Mouse (Mus musculus): ENCODE results near the gene Ankrd11.

The Ankrd11 gene

GRCm38 (mm10) chr8:123042158-123042973 is at the start of gene Ankrd11:
Ankrd11 (minus strand) TSS chr8:123042277.
- H3K4me3 ChIP-seq (replicated peaks; ENCODE audit: low read length): peak within 1 kb of the TSS; percentile 96
- TF ChIP-seq NANOG (IDR thresholded peaks at IDR 0.05; ENCODE audit: borderline replicate concordance, low read length) (no peak), POU5F1 (IDR thresholded peaks at IDR 0.05; ENCODE audit: borderline replicate concordance, low read length) (no peak), CTCF (conservative IDR thresholded peaks at IDR 0.05; ENCODE audit: low read length) (no peak)
- H3K4me1 ChIP-seq (replicated peaks; ENCODE audit: low read depth, low read length): peaks cover 63% of the 10 kb centered on the region
- peaks cover 26% of the 10 kb centered on the region for H3K36me3 ChIP-seq (ENCODE audit: insufficient read depth, low read length)
- no peaks in the 10 kb centered on the region for H3K9me3 ChIP-seq (ENCODE audit: low read length)
- no peaks in the 10 kb centered on the region for H3K27me3 ChIP-seq (ENCODE audit: insufficient read depth, low read length)

GRCm38 (mm10) chr8:123087289-123087688 is 45.2 kb upstream of the Ankrd11 start:
- H3K36me3 ChIP-seq (ENCODE audit: insufficient read depth, low read length): peaks cover 100% of the 10 kb centered on the region
- H3K27me3 ChIP-seq (ENCODE audit: insufficient read depth, low read length): no peaks in the 10 kb centered on the region
- H3K9me3 ChIP-seq (ENCODE audit: low read length): peaks cover 12% of the 10 kb centered on the region
- TF ChIP-seq CTCF (conservative IDR thresholded peaks at IDR 0.05; ENCODE audit: low read length): no peak
- no peak for TF ChIP-seq POU5F1 (IDR thresholded peaks at IDR 0.05; ENCODE audit: borderline replicate concordance, low read length)
- no peak for TF ChIP-seq NANOG (IDR thresholded peaks at IDR 0.05; ENCODE audit: borderline replicate concordance, low read length)
- H3K4me3 ChIP-seq (replicated peaks; ENCODE audit: low read length): no peak overlapping the region
- H3K4me1 ChIP-seq (replicated peaks; ENCODE audit: low read depth, low read length): no peaks in the 10 kb centered on the region; the same call in 1 of the 2 replicates

- no peaks in the 10 kb centered on the region for H3K27me3 ChIP-seq (ENCODE audit: insufficient read depth, low read length)
- no peaks in the 10 kb centered on the region; the same call in 1 of the 2 replicates for H3K4me1 ChIP-seq (replicated peaks; ENCODE audit: low read depth, low read length)
- H3K9me3 ChIP-seq (ENCODE audit: low read length): peaks cover 12% of the 10 kb centered on the region
- no peak for TF ChIP-seq CTCF (conservative IDR thresholded peaks at IDR 0.05; ENCODE audit: low read length)
- TF ChIP-seq NANOG (IDR thresholded peaks at IDR 0.05; ENCODE audit: borderline replicate concordance, low read length): no peak
- TF ChIP-seq POU5F1 (IDR thresholded peaks at IDR 0.05; ENCODE audit: borderline replicate concordance, low read length): no peak
- H3K4me3 ChIP-seq (replicated peaks; ENCODE audit: low read length): no peak overlapping the region
- peaks cover 99% of the 10 kb centered on the region for H3K36me3 ChIP-seq (ENCODE audit: insufficient read depth, low read length)
Observed at GRCm38 (mm10) chr8:123083610-123084009, 41.5 kb upstream of the Ankrd11 start.

- TF ChIP-seq NANOG (IDR thresholded peaks at IDR 0.05; ENCODE audit: borderline replicate concordance, low read length) (no peak), POU5F1 (IDR thresholded peaks at IDR 0.05; ENCODE audit: borderline replicate concordance, low read length) (no peak), CTCF (conservative IDR thresholded peaks at IDR 0.05; ENCODE audit: low read length) (no peak)
- H3K4me1 ChIP-seq (replicated peaks; ENCODE audit: low read depth, low read length): no peaks in the 10 kb centered on the region; the same call in 1 of the 2 replicates
- no peaks in the 10 kb centered on the region for H3K27me3 ChIP-seq (ENCODE audit: insufficient read depth, low read length)
- H3K9me3 ChIP-seq (ENCODE audit: low read length): peaks cover 12% of the 10 kb centered on the region
- H3K4me3 ChIP-seq (replicated peaks; ENCODE audit: low read length): no peak overlapping the region
- peaks cover 99% of the 10 kb centered on the region for H3K36me3 ChIP-seq (ENCODE audit: insufficient read depth, low read length)
Observed at GRCm38 (mm10) chr8:123082993-123083392, 40.9 kb upstream of the Ankrd11 start.

GRCm38 (mm10) chr8:123077213-123077612 is 35.1 kb upstream of the Ankrd11 start:
- no peaks in the 10 kb centered on the region for H3K27me3 ChIP-seq (ENCODE audit: insufficient read depth, low read length)
- H3K4me1 ChIP-seq (replicated peaks; ENCODE audit: low read depth, low read length): peaks cover 26% of the 10 kb centered on the region
- H3K4me3 ChIP-seq (replicated peaks; ENCODE audit: low read length): no peak overlapping the region
- peaks cover 98% of the 10 kb centered on the region for H3K36me3 ChIP-seq (ENCODE audit: insufficient read depth, low read length)
- H3K9me3 ChIP-seq (ENCODE audit: low read length): no peaks in the 10 kb centered on the region
- no peak for TF ChIP-seq NANOG (IDR thresholded peaks at IDR 0.05; ENCODE audit: borderline replicate concordance, low read length)
- TF ChIP-seq CTCF (conservative IDR thresholded peaks at IDR 0.05; ENCODE audit: low read length): no peak

- no peaks in the 10 kb centered on the region for H3K9me3 ChIP-seq (ENCODE audit: low read length)
- H3K4me3 ChIP-seq (replicated peaks; ENCODE audit: low read length): no peak overlapping the region
- no peaks in the 10 kb centered on the region for H3K27me3 ChIP-seq (ENCODE audit: insufficient read depth, low read length)
- no peak for TF ChIP-seq CTCF (conservative IDR thresholded peaks at IDR 0.05; ENCODE audit: low read length)
- no peak for TF ChIP-seq POU5F1 (IDR thresholded peaks at IDR 0.05; ENCODE audit: borderline replicate concordance, low read length)
- no peak for TF ChIP-seq NANOG (IDR thresholded peaks at IDR 0.05; ENCODE audit: borderline replicate concordance, low read length)
- peaks cover 47% of the 10 kb centered on the region for H3K4me1 ChIP-seq (replicated peaks; ENCODE audit: low read depth, low read length)
- H3K36me3 ChIP-seq (ENCODE audit: insufficient read depth, low read length): peaks cover 86% of the 10 kb centered on the region
Observed at GRCm38 (mm10) chr8:123071176-123071575, 29.1 kb upstream of the Ankrd11 start.

- peaks cover 40% of the 10 kb centered on the region for H3K4me1 ChIP-seq (replicated peaks; ENCODE audit: low read depth, low read length)
- H3K36me3 ChIP-seq (ENCODE audit: insufficient read depth, low read length): peaks cover 38% of the 10 kb centered on the region
- peak overlapping the region; percentile 99 for H3K4me3 ChIP-seq (replicated peaks; ENCODE audit: low read length)
- no peaks in the 10 kb centered on the region for H3K27me3 ChIP-seq (ENCODE audit: insufficient read depth, low read length)
- no peaks in the 10 kb centered on the region for H3K9me3 ChIP-seq (ENCODE audit: low read length)
- TF ChIP-seq CTCF (conservative IDR thresholded peaks at IDR 0.05; ENCODE audit: low read length) (no peak), NANOG (IDR thresholded peaks at IDR 0.05; ENCODE audit: borderline replicate concordance, low read length) (no peak), POU5F1 (IDR thresholded peaks at IDR 0.05; ENCODE audit: borderline replicate concordance, low read length) (no peak)
Observed at GRCm38 (mm10) chr8:123066101-123066683, 24.1 kb upstream of the Ankrd11 start.

- Histone ChIP-seq H3K27me3 (ENCODE audit: insufficient read depth, low read length) (no peaks in the 10 kb centered on the region), H3K4me1 (replicated peaks; ENCODE audit: low read depth, low read length) (peaks cover 40% of the 10 kb centered on the region), H3K9me3 (ENCODE audit: low read length) (no peaks in the 10 kb centered on the region), H3K36me3 (ENCODE audit: insufficient read depth, low read length) (peaks cover 34% of the 10 kb centered on the region), H3K4me3 (replicated peaks; ENCODE audit: low read length) (peak overlapping the region; percentile 99)
- TF ChIP-seq NANOG (IDR thresholded peaks at IDR 0.05; ENCODE audit: borderline replicate concordance, low read length): no peak
- no peak for TF ChIP-seq CTCF (conservative IDR thresholded peaks at IDR 0.05; ENCODE audit: low read length)
- TF ChIP-seq POU5F1 (IDR thresholded peaks at IDR 0.05; ENCODE audit: borderline replicate concordance, low read length): no peak
Observed at GRCm38 (mm10) chr8:123065214-123066100, 23.4 kb upstream of the Ankrd11 start.

Measured in E14TG2a.4 (cell line).